Mouse (Mus musculus): ENCODE measurements around the gene Cutal.

Cutal gene

DNA sequence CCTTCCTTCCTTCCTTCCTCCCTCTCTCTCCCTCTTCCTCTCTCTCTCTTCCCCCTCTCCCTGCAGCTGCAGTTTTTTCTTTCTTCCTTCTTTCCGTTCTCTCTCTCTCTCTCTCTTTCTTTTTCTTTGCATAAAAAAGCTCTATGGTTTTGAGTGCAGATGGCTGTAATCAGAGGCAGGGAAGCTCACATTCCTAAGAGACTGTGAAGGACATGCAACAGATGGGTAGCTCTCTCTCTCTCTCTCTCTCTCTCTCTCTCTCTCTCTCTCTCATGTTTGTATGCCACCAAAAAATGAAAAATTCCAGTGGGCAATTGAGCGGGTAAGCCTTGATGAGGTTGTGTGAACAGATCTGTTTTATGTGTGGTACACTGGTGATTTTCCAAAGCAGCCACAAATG lies 10.0 kb downstream of the Cutal start:
- DNase-seq: no peak

DNA sequence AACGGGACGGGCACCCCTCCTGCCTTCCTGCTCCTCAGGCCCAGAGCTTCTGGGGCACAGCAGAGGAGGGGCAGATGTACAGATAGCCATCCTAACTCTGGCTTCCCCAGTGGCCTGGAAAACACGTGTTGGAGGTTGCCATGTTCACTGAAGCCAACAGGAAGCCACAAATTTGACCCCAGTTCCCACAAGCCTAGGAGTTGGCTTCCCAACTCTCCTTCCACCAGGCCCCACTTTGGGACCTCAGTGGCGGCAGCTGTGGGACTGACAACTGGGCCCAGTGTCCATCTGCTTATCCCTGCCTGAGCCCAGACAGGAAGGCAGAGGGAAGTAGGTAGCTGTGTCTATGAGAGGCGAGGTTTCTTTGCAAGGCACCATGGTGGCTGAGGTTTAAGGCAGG lies 19.8 kb downstream of the Cutal start:
- no peak for DNase-seq

DNA sequence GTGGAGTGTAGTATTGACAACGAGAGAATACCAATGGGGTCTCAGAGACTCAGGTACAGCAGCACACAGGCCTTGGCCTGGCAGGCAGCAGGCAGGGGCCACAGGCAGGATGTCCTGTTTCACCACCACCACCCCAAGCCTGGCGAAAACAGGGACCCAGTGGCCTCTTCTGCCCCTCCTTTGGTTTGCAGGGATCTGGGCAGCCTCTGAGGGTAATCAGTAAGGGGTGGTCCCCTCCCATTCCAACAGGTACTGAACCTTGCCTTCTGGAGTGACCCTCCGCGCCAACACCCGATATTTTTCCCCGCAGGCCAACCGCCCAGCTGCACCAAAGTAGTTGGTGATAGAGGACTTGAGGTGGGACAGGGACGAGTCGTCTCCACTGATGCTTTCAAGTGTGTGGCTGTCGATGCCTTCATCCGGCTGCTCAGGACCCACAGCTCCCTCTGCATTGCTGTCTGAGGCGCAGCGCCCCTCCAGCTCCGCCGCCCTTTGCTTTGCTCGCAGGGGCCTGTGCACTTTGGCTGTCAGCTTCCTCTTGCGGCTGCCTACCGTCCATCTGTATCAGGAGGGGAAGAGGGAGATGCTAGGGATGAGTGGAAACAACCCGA lies 21.4 kb downstream of the Cutal start:
- DNase-seq: no peak

DNA sequence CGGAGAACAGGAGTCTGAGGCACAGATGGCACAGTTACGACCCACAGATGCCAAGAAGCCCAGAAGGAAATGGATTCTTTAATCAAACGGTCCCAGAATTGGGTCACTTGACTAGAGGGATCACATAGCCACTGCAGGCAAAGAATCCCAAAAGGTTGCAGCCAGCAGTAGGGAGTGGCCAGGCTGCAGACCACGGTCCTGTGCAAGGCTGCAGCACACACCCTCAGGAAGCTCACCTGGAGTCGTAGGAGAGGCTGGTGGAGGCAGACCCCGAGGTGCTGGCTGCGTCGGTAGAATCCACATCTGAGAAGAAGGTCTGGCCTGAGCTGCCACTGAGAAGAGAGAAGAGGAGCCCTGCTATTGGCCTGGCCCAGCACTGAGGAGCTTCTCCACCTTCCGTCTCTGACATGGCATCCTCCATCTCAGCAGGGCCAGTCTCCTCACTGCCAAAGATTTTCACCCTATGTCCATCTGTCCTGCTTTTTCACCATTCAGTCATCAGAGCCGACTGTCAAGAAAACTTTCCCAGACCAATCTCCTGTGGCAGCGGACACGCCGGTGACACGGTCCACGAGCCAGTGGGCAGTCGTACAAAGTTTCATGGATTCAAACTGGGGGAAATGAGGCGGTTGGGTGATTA lies 22.7 kb downstream of the Cutal start:
- DNase-seq: no peak

DNA sequence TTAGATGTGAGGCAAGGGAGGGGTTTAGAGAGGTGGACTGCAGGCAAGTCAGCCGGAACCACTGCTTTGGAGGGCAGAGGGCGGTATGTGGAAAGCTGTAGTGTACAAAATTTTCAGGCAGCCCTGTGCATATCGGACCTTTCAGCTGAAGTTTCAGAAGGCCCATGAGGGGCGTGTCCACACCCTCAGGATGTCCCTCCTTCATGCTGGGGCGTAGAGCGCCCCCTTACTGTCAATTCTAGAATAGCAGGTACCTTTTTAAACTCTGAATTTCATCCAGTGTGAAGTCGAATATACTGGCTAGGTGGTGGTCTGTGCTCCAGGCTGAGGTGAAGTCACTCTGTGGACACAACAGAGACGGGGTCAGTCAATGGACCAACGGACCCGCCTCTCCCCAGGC lies 23.6 kb downstream of the Cutal start:
- DNase-seq: peak; percentile 64 to 69

DNA sequence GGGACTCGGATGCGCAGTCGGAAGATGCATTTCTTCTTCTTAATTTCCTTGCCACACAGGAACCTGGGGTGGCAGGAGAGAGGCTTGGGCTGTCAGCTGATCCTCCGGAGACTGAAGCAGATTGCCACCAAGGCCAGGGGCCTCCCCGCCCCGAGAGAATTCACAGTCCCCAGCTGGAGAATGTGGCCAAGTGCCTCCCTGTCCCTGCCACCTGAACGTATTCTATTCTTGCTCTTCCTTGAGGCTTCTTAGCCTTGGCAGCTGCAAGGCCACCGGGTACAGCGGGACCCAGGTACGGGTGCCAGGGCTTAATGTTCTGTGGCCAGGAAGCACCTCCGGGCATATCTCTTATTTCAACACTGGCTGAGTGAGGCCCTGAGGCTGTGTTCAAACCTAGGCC lies 25.5 kb downstream of the Cutal start:
- DNase-seq: no peak

DNA sequence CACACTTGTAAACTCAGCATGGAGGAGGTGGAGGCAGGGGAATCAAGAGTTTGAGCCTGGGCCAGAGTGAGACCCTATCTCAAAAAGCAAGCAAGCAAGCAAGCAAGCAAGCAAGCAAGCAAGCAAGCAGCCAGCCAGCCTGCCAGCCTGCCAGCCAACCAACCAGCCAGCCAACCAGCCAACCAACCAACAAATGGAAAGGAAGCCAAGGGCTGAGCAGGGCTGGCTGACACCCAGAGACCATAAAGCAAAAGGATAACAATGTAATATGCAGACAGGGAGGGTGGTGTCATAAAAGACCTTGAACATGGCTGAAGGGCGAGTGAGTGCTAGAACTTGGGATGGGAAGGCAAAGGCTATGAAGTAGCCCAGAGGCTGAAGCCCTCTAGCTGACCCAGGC lies 26.2 kb downstream of the Cutal start:
- DNase-seq: no peak

DNA sequence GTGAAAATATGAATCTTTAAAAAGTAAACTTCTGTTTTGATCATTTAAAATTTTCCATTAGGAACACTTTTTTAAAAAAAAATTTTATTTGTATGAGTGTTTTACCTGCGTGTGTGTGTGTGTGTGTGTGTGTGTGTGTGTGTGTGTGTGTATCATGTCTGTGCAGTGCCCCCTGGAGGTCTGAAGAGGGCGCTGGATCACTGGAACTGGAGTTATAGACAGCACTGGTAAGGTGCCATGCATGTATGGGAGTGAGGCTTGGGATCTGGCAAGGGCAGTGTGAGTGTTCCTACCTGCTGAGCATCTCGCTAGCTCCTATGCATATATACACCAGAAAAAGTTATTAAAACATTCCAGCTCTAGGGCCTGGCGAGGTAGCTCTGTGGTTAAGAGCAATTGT lies 27.5 kb downstream of the Cutal start:
- no peak for DNase-seq

DNA sequence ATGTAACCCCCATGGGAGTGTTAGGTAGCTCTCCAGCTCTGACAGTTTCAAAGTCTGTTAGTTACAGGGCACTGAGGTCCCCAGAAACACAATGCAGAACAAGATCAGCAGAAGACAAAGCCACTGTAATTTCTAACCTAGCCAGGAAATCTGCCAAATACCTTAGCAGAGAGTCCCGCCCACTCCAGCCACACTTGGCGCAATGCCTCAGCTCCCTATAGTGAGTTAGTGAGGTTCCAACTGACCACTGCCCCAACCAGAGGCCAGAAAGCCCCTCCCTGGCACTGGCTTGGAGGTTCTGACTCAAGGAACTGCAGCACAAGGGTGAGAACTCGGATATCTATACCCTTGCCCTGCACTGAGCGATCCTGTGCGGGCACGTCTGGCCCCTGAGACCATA lies 28.5 kb downstream of the Cutal start:
- no peak for DNase-seq

DNA sequence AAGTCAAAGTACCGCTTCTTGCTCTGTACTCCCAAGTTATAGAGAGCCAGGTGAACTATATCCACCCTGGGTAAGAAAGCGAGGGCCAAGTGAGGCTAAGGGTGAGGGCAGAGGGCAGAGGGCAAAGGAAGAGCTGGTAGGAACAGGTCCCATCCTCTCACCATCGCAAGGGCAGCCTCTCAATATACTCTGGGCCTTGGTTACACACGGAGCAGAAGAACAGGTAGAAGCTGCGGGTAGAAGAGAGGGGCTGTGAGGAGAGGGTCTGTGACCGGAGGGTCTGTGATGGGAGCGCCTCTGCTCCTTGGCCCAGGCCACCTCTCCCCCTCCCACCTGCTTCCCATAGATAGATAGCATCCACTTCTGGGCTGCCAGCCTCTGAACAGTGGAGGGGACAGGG lies 29.0 kb downstream of the Cutal start:
- no peak for DNase-seq

DNA sequence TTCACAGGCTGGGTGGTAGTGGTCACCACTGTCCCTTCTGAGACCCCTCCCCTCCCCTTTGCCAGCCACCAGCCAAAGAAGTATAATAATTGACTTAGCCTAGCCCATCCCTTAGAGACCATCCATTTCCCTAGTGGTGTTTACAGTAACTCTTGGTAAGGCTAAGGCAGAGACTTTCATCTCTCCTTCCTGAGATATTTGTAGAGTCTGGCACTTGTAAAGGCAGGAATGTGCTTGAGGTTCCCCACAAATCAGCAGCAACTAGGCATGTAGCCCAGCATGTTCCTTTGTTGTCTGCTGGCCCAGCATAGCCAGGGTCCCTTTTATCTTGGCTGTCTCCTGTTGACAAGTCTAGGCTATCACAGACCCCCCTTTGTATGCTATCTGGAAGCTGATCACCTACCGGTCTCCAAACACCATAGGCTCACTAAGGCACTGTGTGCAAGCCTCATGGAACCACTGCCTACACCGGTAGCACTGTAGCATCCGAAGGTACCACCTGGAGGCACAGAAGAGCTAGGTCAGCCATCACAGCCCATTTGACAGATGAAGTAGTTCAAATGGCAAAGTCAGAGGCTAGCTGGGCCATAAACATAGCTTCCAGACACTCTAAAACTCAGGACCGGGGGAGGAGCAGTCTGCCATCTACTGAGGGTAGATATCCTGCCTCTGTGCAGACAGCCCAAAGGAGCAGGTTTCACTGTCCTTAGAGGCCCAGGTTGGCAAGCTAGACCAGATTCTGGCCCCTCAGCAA lies 29.6 kb downstream of the Cutal start:
- no peak for DNase-seq

DNA sequence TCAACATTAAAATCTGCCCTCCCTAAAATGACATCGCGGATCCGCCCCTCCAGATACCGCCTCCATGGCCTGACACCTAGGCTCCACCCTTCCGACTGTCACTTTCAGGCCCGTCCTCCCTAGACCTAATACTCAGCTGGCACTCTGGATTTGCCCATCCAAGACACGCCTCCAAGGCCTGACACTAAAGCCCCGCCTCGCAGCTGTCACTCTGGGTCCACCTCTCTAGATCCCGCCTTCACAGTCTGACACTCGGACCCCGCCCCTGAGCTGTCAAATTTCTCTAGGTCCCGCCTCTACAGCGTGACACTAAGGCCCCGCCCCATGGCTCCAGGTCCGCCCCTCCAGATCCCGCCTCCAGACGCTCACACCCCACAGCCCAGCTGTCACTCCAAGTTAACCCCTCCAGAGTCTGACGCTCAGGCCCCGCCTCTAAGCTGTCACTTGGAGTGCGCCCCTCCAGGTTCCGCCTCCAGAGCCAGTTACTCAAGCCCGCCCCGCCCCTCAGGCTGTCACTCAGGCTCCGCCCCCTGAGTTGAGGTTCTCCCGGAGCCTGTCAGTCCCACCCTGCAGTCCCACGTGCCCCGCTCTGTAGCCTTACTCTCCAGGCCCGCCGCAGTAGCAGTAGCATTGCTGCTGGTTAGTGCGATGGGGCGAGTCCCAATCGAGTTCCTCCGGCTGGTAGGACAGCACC lies 30.8 kb downstream of the Cutal start:
- peak; percentile 98 to 99 for DNase-seq

DNA sequence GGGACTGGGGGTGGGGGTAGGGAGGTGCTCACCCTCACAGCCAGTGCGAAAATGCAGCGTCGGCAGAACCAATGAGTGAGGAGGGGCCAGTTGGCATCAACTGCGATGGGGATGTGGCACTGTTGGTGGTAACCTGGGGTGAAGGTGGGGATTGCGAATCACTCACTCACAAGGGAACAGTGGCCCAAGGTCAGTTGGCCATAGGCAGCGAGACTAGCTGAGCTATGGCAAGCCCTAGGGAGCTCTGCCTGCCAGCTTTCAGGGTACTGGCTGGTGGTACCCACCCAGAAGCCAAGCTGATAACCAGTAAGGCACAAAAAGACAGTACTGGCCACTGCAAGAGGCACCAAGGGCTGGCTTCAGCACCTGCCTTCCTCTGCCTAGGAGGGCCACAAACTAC lies 32.2 kb downstream of the Cutal start:
- DNase-seq: no peak

DNA sequence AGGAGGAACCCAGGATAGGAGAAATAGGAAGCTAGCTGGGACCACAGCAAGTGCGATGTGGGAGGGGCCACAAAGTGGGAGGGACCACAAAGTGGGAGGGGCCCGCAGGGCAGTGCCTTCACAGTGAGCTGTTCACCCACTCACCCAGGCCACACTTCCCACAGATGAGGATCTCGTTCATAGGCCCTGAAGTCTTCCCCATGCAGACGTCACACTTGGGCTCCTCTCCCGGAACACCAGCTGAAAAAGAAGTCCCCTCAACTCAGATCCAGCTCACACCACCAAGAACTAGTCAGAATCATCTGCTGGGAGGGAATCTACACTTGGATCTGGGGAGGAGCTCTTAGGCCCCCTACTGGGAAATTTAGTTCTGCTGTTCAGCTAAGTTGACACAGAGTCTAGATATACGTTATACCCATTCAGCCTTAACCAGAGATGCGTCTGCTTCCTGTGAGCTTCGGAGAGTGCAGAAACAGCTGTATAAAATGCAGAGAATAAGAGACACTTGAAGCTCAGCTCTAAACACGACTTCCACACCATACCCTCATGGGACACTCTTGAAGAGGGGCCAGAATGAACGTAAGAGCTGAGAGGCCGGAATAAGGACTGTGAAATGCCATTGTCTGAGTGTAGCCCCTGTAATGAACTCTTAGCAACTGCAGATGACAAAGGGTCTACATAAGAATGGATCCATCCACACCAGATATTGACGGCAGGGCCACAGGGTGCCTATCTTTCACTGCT lies 32.8 kb downstream of the Cutal start:
- peak; percentile 84 to 87 for DNase-seq

DNA sequence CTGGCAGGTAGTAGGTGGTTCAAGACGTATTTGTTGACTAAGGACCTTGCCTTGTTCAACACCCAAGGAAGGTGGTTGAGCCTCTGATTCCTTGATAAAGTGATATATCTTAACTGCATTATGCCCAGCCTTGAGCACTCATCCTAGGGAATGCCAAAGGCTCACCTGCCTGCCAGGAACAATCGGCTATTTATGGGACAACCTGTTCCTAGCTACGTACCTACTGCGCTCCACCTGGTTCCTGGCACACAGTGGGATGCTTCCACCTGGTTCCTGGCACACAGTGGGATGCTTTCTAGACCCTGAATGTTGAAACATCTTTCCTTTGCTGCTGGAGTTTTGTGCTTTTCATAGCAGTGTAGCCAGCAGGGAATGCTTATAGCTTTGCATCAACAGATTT lies 35.5 kb downstream of the Cutal start:
- no peak for DNase-seq

DNA sequence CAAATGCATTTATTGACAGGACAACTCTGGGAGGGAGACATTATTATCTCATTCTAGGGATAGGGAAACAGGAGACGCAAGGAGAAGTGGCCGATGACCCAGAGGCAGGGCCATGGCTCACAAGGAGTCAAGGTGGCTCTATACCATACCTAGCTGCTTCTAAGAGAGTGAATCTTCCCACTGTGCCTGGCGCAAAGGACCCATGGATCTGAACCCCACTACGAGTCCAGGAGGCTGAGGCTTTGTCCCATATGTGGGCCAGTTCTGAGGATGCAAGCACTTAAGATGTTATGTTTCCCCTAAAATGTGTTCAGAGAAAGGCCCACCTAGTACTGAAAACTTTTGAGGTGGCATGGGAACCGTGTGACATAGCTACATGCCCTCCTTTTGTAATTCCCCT lies 37.7 kb downstream of the Cutal start:
- DNase-seq: no peak

DNA sequence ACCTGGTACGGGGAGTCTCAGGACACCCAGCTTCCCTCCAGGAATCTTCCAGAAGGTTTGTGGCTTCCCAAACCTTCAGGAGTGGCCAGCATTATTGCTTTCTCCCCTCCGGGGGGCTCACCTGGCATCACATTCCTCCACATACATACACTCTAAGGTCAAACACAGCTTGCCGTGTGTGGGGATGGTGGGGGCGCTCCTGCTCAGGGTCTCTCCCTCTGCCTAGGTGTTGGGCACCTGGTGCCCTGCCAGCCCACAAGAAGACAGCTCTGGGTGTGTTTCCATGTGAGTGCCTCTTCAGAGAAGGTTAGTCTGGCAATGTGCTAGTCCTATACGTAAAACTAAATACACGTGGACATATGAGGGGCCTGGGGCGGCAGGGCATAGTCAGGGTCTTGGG lies 38.4 kb downstream of the Cutal start:
- DNase-seq: no peak

DNA sequence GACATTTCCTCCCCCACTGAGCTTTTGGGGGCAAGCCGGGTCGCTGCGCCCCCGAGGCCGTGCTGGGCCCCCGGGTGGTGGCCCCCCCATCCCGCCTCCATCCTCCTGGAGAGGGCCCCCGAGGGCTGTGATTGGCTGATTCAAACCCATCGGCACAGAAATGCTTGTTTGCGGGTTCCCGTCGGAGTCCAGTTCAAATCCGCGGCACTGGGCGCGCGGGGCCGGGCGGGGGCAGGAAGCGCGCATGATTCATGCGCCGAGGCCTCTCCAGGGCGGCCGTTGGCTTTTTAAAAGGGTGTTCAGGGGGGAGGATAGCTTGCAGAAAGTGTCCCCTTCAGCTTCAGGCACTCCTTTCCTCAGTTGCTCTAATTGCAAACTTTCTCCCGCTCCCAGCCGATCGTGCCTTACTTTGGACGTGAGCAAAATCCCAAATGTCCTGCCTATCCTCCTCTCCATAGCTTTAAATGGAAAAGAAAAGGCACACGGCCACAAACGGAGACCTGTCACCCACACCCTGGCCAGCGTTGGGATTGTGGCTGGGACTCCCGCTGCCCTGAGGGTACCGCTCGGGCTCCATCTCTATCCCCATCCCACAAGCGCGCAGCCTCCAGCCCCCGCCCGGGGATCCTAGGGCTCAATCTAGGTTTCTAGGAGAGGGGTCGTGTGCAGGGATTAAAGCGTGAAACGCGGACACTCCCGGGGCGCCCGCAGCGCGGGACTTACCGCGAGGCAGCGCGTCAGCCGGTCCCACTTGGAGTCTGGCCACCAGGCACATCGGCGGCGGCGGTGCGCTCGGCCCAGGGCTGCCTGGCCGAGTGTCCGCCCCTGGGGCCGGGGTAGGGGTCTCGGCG lies 39.2 kb downstream of the Cutal start, which contains the start of gene Phf19:
Phf19 (minus strand) TSS at position 809 of the 851 bp plus-strand sequence.
- peak; percentile 76 to 77 for DNase-seq

DNA sequence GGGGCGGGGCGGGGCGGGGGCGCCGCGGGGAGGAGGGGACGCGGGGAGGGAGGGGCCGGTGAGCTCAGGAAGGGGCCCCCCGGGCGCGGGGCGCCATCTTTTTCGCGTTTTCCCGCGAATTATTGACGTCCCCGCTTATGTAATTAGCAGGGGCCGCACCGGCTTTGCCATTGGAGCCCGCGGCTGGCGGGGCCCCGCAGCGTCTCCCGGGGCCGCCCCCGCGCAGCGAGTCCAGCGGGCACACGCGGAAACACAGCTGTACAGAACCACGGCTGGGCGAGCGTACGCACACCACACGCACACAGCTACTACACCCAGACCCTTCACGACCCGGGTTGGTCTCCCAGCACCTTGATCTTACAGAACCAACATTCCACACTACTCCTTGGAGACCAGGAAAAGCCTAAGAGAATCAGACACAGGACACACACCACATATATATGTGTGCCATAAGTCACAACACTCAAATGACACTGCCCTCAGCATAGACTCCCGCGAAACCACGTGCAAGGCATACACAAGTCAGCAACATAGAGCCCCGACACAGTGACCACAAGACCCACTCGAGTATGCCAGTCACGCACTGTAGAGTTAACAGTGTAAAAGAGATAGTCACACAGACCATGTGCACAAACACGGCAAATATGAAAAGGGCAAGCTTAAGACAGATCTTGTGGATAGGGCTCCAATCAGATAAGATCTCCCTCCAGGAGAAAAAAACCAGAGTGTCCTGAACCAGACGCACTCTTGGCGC lies 40.0 kb downstream of the Cutal start:
- peak; percentile 63 to 64 for DNase-seq

DNA sequence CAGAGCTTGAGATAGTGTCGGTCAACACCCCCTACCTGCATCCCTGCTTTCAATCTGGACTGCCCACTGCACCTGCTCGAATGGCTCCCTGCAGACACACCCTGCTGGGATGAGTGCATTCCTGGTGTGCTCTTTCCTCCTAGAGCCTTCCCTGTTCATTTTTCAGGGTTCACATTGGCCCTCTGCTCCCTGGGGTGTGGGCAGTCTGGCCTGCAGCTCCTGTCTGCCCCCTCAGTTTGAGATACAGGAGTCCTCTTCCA lies 40.6 kb downstream of the Cutal start:
- no peak for DNase-seq

DNA sequence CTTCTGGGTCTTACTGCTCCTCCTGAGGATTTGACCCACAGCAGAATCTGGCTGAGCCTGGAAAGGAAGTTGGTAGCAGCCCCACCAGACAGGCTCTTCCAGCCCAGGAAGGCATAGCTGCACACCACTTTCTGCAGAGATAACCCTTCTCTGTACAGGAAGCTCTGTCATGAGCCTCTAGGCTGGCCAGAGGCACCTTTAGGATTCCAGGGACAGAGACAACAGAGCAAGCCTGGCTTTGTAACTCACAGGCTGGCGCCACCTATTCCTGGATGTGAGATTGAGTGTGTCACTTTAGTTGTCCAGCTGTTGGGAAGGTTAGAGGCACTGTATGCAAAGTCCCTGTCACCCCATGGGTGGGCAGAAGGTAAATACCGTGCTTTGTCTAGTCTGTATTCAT lies 40.9 kb downstream of the Cutal start:
- no peak for DNase-seq

DNA sequence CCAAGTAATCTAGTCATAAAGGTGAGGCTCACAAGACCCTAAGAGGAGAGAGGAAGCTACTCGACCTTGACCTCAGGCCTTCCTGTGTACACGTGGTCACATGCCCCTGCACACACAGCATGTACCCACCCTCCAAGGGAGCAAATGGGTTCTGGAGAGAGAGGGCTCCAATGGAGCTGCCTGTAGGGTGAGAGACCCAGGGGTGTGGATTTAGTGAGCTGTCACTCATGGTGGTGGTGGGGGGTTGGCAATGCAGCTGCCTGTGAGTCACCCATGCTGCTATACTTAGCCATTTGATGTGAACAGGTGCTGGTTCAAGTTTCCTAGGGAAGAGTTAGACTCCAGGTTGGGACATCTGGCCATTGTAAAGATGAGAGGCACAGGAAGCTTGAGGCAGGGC lies 45.9 kb downstream of the Cutal start:
- DNase-seq: peak in 1 of 2 experiments; percentile 43
